Mouse (Mus musculus): ENCODE measurements around the gene Sh3gl2.

Gene Sh3gl2

DNA sequence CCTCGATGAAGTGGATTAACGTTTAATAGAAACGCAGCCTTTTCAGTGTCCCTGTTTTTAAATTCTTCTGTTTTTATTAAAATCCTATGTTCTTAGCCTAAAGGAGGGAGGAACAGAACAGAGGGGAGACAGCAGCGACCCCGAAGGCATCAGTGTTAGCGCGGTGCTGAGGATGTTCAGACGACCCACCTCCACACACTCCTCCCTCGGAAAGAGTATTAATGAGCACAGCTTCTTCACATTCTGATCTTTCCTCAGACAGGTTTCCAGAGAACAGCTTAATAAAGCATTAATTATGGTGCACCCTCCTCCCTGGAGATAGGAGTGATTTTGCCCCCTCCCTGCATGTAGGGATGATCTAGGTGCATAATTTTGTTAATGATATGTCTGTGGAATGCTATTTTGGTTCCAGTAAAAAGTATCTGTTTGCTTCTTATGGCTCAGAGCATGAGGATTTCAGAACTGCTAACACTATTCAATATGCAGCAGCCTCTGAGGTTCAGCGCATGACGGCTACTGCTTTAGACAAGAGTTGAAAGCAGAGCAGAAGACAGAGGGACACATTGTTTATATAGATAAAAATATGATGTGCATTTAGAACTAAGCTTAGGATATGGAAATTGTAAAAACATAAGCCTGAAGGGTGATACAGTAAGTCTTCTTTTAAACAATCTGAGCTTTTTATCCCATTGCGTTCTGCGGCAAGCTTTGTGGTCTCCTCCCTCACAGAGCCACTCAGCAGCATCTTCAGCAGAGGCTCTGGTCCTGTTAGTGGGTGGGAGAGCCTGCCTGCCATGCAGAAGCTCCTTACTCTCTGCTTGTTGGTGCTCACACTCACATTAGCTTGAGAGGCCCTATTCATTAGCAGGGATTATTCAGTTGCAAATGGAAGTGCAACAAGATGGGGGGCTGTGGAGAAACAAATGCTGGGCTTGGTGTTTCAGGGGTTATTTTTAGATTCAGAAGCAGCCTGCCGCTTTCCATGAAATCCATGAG is 27.8 kb downstream of the Sh3gl2 start:
- DNase-seq (ENCODE audit: extremely low spot score), result no peak

DNA sequence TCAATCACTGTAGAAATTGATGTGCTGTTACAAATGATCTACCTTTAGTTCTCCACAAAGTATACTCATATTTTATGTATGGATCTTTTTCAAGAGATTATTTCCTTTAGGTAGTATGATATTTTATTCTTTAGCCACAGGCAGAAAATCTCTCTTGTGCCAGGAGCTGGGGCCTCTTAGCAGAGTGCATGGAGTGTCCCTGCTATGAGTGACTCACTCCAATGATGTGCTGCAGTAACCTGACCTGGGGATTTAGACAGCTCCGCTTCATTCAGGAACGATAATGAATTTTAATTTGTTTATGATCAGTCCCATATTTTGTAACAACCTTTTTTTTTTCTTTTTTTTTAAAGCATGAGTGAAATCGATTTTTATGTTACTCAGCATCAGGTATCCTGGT is 36.7 kb downstream of the Sh3gl2 start:
- no peak for DNase-seq (ENCODE audit: extremely low spot score)

DNA sequence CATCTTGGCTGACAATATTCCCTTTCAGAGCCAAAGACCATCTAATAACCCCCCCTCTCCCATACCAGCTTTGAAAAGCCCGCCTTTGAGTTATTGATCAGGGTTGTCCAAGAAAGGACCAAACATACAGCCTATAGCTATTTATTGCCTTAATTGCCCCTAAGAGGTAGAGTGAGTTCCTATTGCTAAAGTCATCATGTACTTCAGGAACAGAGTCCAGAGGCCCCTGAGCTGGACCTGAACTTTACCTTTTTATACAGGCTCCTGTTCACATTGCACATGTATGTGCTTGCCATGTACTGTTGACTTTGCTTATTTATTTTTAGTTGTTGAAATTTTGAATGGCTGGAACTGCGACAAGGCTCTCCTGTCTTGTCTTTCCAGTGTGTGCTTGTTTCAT is 37.6 kb downstream of the Sh3gl2 start:
- no peak for DNase-seq (ENCODE audit: extremely low spot score)

DNA sequence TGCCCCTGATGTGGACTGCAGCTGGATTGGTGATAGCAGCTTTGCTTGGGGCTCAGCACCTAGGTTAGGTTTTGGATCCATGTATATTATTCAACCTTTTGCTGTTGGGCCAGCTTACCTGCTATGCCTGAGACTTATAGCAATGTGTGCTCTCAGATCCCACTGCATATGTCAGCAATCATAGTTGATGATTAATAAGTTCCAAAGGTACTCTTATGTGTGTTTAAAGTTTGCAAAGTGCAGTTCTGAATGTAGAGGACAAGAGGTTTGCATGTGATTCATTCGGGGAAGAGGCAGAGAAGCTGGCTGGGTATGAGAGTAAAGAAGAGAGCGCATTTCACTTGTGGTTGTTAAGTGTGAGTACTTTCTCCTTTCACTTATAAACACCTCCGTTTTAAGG is 43.7 kb downstream of the Sh3gl2 start:
- DNase-seq (ENCODE audit: extremely low spot score), result no peak

DNA sequence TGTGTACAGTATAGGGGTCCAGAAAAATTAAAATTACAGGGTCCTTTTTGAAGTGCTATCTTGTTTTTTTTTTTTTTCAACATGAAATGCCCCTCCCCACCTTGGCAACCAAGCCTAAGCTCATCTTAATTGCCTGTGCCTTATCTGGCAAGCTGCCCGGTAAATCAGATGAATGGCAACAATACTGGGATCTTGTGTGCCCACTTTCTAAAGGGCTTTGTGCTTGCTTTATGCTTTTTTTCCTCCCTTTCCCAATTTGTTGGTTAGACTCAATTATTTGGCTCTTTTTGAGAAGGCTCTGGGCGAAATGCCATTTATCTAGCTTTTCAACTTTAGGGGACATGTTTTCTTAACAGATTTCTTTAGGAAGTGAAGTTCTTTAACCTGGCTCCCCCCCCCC is 45.3 kb downstream of the Sh3gl2 start:
- no peak for DNase-seq (ENCODE audit: extremely low spot score)

DNA sequence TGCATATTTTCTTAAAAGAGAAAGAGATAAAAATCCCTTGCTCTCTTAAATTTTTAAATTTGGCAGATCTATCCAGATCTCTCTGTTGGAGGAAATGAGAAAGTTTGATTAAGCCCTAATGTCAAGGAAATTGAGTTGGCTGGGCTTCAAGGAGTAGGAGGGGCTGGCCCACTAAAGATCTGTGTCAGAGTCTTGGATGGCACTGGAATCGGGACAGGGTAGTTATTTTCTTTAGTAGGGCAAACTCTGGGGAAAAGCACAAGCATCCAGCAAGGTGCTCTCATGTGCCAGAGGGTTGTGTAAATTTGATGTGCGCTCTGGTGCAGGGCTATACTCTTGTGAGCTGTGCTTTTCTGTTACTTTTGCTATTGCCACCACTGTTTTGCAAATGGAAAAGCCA is 45.9 kb downstream of the Sh3gl2 start:
- no peak for DNase-seq (ENCODE audit: extremely low spot score)

DNA sequence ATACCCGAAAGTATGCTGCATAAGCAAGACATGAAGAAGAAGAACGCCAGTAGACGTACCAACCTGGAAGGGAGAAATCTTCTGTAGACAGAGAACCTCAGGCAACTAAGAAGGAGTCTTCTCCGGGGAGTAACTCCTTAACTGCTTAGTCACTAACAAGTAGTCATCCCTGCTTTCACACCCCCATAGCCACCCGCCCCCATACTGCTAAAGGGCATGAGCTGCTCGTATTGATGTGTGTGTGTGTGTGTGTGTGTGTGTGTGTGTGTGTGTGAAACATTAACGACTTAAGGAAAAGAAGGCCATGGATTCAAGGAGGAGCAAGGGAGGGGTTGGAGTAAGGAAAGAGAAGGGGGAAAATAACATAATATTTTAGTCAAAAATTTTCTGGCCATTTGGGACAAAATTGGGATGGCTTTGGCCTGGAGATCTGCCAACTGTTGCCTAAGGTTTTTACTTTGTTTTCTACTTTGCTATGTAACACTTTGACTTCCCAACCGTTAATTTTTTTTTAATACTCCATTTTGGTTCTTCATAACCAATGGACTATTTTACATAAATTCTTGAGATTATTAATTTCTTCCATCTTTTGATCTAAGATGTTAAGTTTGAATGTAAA is 51.0 kb downstream of the Sh3gl2 start:
- no peak for DNase-seq (ENCODE audit: extremely low spot score)

DNA sequence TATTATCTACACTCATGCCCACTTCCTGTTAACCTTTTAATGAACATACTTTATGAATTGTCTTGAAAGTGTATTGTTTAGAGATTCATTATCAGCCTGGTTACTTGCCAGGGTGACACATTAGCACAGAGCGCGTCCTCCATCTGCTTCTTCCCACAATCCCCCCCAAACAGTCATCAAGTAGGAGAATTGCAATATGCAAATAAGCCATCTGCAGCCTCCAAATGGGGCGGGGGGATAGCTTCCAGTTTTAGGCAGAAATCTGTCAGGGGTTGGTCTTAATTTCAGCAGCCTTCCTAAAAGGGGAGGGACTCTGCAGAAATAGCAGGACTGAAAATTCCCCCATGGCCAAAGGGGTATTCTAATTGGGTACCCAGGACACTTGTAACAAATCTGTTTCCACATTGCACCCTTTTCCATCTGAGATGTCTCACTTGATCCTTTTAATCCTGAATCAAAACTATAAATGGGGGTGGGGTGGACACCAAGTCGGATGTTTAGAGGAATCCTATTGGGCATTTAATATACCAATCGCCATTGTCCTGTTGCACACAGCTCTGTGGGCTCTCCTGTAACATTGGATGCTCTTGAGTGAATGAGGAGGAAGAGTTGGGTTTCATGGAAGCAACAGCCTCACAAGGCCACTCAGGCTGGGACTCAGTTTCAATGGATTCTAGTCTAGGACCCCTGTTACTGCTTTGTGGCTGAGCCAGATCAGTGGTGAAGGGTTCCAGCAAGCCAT is 51.7 kb downstream of the Sh3gl2 start:
- no peak for DNase-seq (ENCODE audit: extremely low spot score)

DNA sequence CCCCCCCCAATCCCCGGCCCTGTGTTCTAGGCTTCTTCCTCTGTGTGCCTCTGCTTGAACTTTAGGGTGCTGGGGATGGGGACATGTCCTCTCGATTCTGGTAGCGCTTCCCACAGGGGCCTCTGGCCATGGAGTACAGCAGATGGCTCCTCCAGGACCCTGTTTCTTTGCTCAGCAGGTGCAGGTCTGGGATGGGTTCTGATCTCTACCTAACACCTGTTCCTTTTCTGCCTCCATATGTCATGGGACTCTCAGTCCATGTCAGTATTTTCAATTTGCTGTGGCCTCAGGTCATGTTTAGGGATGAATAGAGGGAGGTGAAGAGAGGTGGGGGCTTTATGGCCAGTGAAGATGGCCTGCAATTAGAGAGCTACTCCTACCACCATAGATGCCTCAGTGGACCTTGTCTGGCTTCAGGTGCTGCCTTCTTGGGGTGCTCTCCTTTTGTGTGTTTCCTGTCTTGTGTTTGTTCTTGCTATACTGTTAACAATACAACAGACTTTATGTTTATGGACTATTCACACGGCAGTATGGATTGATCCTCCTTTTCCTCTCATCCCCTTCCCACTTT is 52.9 kb downstream of the Sh3gl2 start:
- DNase-seq (ENCODE audit: extremely low spot score), result no peak

DNA sequence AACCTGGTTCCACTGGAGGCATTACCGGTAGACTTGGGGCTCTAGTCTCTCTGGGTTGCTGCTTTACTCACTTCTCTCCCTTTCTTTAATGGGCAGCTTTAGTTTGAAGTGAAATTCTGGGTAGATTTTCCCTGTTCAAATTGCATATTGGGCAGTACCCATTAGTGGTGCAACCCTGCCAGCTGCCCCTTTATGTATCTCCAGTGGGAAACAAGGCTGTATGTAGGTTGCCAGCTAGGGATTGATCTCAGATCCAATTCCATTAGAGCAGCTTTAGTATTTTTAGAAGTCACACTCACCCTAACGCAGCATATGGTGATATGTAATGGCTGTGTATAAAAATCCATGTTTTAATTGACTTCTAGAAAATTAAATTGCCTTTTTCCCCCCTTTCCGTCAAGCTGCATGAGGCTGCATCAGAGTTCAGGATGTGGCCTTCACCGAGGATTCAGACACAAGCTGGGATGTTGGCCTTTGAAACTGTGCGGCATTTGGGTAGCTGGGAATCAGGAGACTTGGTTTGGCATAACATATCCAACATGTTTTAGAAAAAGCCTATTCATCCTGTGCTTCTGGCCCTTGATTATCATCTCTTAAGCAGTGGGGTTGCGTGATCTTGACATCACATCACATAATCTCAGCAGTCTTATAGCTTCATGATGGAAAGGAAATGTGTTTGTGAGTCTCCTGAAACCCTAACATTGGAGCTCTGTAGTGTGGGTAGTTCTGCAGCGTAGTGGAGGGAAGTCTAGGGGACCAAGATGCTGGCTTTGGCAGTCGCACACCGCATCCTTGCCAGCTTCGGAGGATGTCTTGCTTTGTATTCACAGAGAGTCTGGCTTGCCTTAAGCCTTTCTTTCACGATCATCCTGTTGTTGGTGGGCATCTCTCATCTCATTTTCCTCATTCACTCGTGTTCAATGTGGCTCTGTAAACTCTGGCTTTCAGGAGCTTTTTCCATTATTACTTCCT is 56.0 kb downstream of the Sh3gl2 start:
- DNase-seq (ENCODE audit: extremely low spot score), result no peak

DNA sequence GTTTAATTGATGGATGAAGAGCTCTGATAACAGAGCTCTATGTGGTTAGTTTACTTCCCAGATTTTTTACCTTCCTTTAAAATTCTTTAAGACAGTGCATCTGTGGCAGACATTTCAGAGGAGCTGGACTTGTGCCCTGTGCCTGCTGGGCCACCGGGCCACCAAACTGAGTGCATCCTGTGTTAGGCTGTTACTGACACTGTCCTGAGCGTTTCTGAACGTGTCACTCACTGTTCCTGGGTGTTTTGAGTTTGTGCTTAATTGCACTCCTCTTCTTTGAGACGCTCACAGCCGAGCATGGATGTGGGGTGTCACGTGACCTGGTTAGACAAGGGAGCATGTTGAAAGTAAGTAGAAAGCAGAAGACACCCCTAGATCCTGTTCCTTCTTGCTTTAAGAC is 57.2 kb downstream of the Sh3gl2 start:
- no peak for DNase-seq (ENCODE audit: extremely low spot score)

DNA sequence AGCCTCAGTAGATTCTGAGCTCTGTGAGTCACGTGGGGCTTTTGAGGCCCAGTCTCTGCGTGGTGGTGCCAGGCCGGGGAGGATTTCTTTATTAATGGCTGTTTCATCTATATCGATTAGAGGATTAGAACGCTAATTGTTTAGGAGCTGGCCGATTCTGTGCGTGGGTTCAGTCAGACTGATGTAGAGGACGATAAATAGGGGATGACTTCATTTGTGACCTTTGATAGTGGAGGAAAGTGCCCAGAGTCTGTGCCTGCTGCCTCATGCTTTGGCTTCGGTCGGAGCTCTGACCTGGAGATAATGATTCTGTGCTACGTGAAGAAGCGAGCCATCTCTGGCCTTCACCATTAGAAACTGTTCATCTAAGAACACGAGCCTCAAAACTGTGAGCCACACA is 57.7 kb downstream of the Sh3gl2 start:
- no peak for DNase-seq (ENCODE audit: extremely low spot score)

DNA sequence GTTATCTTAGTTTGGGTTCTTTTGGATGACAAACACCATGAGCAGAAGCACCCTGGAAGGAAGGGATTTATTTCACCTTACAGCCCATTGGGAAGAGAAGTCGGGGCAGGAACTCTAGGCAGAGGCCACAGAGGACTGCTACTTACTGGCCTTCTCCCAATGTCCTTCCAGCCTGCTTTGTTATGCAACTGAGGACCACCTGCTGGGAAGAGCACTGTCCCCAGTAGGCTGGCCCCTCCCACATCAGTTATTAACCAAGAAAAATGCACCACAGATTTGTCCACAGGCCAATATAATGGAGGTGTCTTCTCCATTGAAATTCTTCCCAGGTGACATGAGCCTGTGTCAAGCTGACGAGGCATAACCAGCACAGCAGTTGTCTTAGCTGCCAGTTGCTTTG is 62.5 kb downstream of the Sh3gl2 start:
- DNase-seq (ENCODE audit: extremely low spot score), result no peak

DNA sequence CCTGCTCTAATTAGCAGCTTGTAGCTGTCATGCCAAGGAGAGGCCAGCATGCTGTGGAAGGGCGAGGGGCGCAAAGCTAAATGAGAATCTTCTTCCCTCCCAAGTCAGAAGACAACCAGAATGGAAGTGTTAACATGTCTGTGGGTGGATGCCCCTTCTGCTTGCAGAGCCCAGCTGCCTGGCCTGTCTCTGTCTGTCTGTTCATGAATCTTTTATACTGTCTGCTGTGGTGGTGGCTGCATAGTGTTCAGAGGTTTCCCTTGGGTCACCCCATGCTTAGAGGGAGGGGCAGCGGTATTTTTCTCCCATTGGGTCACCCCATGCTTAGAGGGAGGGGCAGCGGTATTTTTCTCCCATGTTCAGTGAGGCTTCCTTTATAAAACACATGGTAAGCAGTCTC is 68.0 kb downstream of the Sh3gl2 start:
- DNase-seq (ENCODE audit: extremely low spot score), result no peak

DNA sequence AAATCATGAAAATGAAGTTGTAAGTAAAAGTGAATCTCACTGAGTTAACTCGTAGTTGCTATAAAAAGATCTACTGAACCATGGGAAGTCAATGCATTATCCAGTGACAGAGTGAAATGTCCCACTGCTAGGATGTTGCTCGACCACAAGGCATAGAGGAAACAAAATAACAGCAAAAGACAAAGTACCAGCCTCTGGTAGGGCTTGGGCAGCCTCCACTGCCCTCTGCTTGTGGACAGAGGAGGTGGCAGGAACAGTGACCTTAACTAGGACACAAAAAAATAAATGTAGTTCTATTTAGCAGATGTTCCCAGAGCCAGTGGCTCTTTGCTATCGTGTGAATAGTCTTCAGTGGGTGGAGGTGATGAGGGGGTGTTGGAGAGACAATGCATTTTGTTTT is 68.5 kb downstream of the Sh3gl2 start:
- DNase-seq (ENCODE audit: extremely low spot score), result no peak

DNA sequence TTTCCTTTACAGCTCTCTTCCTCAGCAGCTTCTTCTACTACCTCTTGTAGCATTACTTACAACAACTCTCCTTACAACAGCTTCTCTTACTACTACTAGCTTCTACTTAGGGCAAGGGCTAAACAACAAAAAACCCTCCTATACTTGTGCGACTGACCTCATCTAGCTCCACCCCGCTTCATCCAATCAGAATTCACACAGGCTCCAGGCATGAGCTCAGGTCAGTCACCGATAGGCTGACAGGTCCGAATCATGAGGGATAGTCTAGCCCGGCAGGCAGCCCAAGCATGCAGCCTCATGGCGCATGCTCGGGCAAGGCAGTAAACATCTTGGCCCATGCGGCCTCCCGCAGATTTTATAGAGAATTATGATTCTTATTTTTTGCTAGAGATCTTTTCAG is 78.2 kb downstream of the Sh3gl2 start:
- DNase-seq (ENCODE audit: extremely low spot score), result no peak

DNA sequence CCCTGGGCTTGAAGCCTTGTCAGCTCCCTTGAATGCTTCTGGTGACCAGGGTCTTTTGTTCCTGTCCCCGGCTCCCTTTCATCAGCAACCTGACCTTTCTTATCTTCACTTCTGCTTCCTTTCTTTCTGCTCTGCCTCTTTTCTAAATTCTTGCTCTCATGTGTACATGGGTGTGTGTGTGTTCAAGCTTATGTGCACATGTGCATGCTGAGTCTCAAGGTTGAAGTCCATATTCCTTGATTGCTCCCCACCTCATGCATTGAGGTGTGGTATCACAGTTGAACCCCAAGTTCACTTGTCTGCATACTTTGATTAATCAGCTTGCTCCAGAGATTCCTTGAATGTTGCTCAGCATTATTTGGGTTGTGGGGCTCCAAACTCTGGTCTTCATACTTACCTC is 85.1 kb downstream of the Sh3gl2 start:
- no peak for DNase-seq (ENCODE audit: extremely low spot score)

DNA sequence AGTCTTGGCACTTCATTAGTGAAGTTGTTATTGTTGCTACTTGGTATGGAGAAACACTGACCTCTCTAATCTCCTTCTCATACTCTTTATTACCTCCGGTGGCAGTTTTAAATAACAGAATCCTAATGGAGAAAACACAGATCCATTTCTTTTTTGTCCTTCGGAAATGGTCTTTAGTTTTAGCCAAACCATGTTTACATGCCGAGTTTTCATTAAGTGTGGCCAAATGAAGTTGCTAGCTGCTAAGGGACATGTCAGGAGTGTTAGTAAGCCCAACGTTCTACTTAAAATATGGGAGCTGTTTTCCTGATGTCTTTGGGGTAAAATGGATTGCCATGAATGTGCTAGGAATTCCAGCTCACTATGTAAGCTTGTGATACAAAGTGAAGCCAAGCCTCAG is 86.4 kb downstream of the Sh3gl2 start:
- DNase-seq (ENCODE audit: extremely low spot score), result no peak

DNA sequence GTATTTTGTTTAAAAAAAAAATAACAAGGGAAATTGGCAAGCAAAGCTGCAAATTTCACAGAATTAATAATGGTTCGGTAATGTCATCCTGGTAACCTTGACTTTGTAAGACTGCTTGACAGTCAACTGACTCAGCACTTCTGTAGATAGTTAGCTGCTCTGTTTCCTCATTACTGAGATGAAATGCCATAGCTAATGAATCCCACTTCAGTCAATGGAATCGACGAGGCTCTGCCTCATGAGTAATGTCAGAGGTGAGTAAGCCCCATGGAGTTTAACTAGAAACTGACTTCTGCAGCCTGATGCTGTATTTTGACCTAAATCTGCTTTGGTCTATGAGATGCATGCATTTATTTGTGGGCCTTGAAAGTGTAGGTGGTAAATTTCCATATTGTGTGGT is 88.4 kb downstream of the Sh3gl2 start:
- no peak for DNase-seq (ENCODE audit: extremely low spot score)

DNA sequence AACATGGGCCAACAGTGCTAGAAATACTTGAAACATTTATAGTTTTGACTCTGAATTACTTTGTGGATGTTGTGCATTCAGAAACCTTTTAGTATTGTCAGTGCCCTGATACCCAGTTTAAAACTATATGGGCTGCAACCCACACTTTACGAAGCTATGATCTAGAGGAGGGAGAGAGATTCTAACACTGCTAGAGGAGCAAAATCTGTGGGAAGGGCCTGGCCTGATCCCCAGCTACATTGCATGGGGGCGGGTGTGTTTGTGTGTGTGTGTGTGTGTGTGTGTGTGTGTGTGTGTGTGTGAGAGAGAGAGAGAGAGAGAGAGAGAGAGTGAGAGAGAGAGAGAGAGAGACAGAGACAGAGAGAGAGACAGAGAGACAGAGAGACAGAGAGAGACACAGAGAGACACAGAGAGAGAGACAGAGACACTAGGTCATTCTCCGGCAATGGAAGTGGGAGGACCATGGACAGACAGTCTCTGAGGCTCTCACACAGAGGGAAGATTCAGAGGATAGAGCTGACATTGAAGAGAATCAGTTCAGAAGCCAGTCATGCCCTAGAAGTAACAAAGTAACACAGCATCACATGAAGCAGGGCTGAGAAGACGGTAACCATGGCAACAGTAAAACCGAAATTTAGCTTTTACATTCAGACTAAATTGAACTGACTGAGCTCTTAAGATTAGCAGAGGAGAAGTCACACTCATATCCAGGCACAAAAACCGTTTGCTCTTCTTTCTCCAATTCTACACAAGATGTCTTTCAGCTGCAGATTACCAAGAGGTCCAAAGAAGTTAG is 95.9 kb downstream of the Sh3gl2 start:
- no peak for DNase-seq (ENCODE audit: extremely low spot score)

Data from embryo, embryonic 9.5 days (tissue).